Mouse (Mus musculus): Measurements from ENCODE around the gene Pigl. TPM values are rescaled to one million over a fixed set of nuclear protein-coding genes. Genes with fewer than 3 reads are reported as not detected.
"Not testable (repeated sequence)": the region's sequence is repeated elsewhere in the genome, so short reads cannot be mapped to it uniquely, and the experiment has no call there.

Pigl gene
- polyA plus RNA-seq, 1 experiment from 2014 or later, result 10.7 TPM

DNA sequence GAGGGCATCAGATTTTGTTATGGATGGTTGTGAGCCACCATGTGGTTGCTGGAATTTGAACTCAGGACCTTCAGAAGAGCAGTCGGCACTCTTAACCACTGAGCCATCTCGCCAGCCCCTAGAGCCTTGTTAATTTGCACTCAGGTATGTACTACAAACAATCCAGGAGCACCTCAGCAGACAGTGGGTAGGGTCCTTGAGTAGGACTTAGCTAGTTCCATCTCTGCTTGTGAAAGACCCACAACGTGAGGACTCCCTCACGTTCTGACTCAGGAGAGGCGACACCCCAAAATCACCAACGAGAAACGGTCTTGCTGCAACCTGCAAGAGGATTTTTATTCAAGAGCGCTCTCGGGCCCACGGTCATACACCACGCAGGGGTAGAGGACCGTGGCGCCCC, 50.1 kb downstream of the Pigl start:
- not testable (repeated sequence) for DNase-seq (ENCODE audit: low spot score); H3K4me3 ChIP-seq; H3K9me3 ChIP-seq; H3K4me1 ChIP-seq (replicated peaks); H3K27ac ChIP-seq; H3K27me3 ChIP-seq (ENCODE audit: insufficient read depth, poor library complexity, severe bottlenecking)
- 98% methylated on average over 13 of the region's 13 CpGs for WGBS
- peaks cover 22% of the 10 kb centered on the region; the same call in 1 of the 2 replicates for H3K36me3 ChIP-seq

DNA sequence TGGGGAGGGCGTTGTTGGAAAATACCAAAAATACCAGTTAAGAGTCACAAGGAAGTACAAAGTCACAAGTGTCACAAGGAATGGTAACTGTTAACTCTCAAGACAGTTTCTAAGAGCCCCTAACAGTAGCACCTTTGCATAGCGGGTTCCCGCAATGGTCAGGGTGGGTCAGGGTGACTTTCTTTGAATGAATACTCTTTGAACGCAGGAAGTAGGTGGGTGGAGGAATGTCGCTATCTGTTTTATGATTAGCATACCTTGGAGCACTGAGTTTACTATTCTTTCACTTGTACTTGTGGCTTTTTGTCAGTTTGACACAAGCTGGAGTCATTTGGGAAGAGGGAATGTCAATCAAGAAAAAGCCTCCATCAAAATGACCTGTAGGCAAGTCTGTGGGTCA, 50.6 kb downstream of the Pigl start:
- H3K36me3 ChIP-seq, result peaks cover 25% of the 10 kb centered on the region; the same call in 1 of the 2 replicates
- not testable (repeated sequence) for H3K9me3 ChIP-seq; H3K4me3 ChIP-seq; DNase-seq (ENCODE audit: low spot score); H3K27me3 ChIP-seq (ENCODE audit: insufficient read depth, poor library complexity, severe bottlenecking); H3K27ac ChIP-seq; H3K4me1 ChIP-seq (replicated peaks)
- WGBS, result 95% methylated on average over 5 of the region's 5 CpGs

DNA sequence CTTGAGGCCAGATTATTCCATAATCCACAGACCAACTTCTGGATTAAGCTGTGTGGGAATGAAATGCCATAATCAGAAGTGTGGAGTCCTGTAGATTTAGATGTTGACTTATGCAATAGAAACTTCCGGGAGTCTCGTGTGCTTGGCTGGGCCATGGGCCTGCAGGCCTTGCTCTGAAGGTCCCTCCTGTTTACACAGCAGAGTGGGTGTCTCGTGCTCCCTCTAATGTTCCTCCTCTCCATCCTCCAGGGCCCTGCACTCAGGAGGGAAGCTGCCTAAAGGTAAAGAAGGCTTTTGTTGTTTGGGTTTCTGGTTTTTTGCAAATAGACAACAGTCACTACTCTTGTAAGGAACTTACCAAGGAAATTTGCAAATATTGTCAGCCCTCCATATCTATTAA, 51.3 kb downstream of the Pigl start:
- peaks cover 9% of the 10 kb centered on the region for H3K4me1 ChIP-seq (replicated peaks)
- H3K27me3 ChIP-seq (ENCODE audit: insufficient read depth, poor library complexity, severe bottlenecking), result no peaks in the 10 kb centered on the region
- no peak overlapping the region for H3K27ac ChIP-seq
- no peaks in the 10 kb centered on the region for H3K9me3 ChIP-seq
- peaks cover 25% of the 10 kb centered on the region; the same call in 1 of the 2 replicates for H3K36me3 ChIP-seq
- no peak for DNase-seq (ENCODE audit: low spot score)
- WGBS, result 82% methylated on average over 3 of the region's 3 CpGs
- no peak overlapping the region for H3K4me3 ChIP-seq

DNA sequence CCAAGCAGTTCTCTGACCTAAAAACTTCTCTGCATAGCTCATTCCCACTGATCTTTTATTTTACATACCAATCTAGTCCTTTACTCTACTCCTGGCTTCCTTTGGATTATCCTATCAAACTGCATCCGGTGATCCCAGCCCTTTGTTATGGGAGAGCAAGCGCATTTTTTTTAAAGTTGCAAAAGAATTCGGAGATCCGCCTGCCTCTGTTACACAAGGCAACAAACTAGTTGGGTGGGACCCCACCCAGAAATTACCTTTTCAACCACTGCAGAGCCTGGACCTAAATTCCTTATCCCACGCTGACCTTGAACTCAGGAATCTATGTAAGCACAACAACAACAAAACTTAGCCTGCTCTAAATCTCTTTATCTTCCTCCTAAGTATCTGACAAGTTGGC, 52.7 kb downstream of the Pigl start:
- Histone ChIP-seq H3K4me3 (no peak overlapping the region), H3K4me1 (replicated peaks) (peaks cover 9% of the 10 kb centered on the region), H3K9me3 (no peaks in the 10 kb centered on the region), H3K36me3 (peaks cover 18% of the 10 kb centered on the region; the same call in 1 of the 2 replicates), H3K27ac (no peak overlapping the region), H3K27me3 (ENCODE audit: insufficient read depth, poor library complexity, severe bottlenecking) (no peaks in the 10 kb centered on the region)
- 86% methylated on average over 5 of the region's 5 CpGs for WGBS
- DNase-seq (ENCODE audit: low spot score), result no peak

DNA sequence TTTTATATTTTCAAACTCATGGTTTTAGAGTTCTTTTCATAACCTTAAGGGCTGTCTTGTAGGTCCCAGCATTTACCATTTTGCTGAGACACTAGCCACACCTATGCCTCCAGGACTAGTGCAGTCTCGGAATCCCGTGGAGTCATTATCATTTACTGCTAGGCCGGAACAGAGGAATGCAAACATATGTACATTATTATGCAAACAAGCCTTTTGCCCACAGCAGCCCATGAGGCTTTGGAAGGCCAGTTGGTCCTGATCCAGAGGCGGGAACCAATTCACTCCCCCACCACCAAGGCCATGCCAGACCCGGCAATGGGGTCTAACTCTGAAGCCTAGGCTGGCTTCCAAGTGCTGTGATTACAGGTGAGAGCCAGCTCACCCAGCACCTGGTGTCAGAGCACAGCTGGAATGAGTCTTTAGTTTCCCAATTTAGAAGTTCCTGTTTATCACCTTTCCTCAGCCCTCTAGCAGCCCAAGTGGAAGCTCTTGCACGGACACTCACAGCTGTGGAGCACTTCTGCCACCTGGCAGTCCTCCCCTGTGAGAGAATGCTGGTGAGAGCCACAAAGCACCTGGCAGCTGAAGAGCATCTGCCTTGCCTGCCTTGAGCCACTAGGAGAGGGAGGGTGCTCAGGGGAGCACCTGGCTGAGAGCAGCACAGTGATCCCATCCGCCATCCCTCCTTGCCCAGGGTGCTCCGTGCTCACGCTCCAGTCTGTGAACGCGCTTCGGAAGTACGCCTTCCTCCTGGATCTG, 53.4 kb downstream of the Pigl start:
- Histone ChIP-seq H3K4me3 (no peak overlapping the region), H3K27ac (no peak overlapping the region; the same call in 1 of the 2 replicates), H3K27me3 (ENCODE audit: insufficient read depth, poor library complexity, severe bottlenecking) (no peaks in the 10 kb centered on the region), H3K4me1 (replicated peaks) (peaks cover 9% of the 10 kb centered on the region), H3K36me3 (peaks cover 18% of the 10 kb centered on the region; the same call in 1 of the 2 replicates), H3K9me3 (no peaks in the 10 kb centered on the region)
- DNase-seq (ENCODE audit: low spot score), result no peak
- 81% methylated on average over 13 of the region's 13 CpGs for WGBS

DNA sequence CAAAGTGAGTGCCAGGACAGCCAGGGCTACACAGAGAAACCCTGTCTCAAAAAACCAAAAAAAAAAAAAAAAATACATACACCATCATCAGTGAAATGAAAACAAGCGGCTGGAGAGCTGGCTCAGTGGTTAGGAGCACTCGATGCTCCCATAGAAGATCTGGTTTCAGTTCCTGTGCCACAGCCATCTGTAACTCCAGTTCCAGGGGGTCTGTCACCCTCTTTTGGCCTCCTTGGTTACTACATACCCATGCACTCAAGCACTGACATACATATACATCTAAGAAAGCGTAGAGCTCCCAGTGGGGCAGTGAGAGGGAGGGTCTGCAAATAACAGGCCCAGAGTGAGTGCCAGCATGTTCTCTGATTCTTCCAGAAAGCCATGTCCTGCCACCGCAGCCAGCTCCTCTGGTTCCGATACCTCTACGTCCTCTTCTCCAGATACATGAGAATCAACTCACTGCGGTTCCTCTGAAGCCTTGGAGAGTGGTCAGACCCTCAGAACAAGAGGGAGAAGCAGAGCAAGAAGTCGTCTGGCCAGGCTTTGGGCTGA, 54.3 kb downstream of the Pigl start:
- H3K27ac ChIP-seq, result no peak overlapping the region
- H3K9me3 ChIP-seq, result no peaks in the 10 kb centered on the region
- no peak for DNase-seq (ENCODE audit: low spot score)
- H3K27me3 ChIP-seq (ENCODE audit: insufficient read depth, poor library complexity, severe bottlenecking), result no peaks in the 10 kb centered on the region
- peaks cover 18% of the 10 kb centered on the region; the same call in 1 of the 2 replicates for H3K36me3 ChIP-seq
- H3K4me1 ChIP-seq (replicated peaks), result peaks cover 9% of the 10 kb centered on the region
- WGBS, result 86% methylated on average over 8 of the region's 8 CpGs
- no peak overlapping the region for H3K4me3 ChIP-seq

DNA sequence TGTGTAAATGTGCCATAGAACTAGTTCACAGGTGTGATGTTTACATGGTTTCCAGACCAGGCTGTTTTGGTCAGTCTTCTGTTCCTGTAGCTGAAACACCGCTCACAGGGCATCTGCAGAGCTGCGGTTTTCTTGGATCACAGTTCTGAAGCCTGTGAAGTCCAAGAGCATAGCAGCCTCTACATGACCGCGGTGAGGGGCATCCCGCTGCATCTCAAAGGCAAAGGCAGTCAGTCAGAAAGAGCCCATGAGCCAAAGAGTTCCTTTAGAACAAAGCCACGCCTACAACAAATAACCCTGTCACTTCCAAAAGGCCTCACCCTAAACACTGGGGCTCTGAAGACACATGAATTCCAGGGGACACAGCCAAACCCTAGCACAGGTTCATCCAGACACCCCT, 55.1 kb downstream of the Pigl start:
- peaks cover 18% of the 10 kb centered on the region; the same call in 1 of the 2 replicates for H3K36me3 ChIP-seq
- no peak overlapping the region for H3K27ac ChIP-seq
- WGBS, result 72% methylated on average over 6 of the region's 6 CpGs

DNA sequence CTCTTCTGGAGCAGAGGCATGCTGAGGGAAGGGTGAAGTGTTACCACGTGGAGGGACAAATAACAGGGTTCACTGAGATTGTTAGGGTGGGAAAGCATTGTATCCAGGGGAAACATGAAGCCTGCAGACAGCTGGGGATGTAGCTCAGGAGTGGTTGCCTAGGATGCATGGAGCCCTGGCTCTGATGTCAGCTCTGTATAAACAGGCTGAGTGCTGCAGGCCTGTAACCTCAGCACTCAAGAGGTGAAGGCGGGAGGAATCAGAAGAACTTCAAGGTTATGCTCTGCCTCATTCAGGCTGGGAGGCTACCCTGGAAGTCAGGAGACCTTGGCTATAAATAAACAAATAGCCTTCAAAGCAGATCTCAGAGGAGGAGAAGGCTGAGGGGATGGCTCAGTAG, 60.7 kb downstream of the Pigl start:
- Histone ChIP-seq H3K27ac (no peak overlapping the region), H3K4me1 (replicated peaks) (peaks cover 6% of the 10 kb centered on the region), H3K27me3 (ENCODE audit: insufficient read depth, poor library complexity, severe bottlenecking) (no peaks in the 10 kb centered on the region), H3K9me3 (no peaks in the 10 kb centered on the region), H3K36me3 (no peaks in the 10 kb centered on the region), H3K4me3 (no peak overlapping the region)
- peak; percentile 51 for DNase-seq (ENCODE audit: low spot score)
- WGBS, result 20% methylated on average over 2 of the region's 2 CpGs

More for the DNA sequence above, 55.1 kb downstream of the Pigl start:
- no peaks in the 10 kb centered on the region for H3K27me3 ChIP-seq (ENCODE audit: insufficient read depth, poor library complexity, severe bottlenecking)
- no peaks in the 10 kb centered on the region for H3K9me3 ChIP-seq
- peaks cover 9% of the 10 kb centered on the region for H3K4me1 ChIP-seq (replicated peaks)
- H3K4me3 ChIP-seq, result no peak overlapping the region
- DNase-seq (ENCODE audit: low spot score), result no peak

DNA sequence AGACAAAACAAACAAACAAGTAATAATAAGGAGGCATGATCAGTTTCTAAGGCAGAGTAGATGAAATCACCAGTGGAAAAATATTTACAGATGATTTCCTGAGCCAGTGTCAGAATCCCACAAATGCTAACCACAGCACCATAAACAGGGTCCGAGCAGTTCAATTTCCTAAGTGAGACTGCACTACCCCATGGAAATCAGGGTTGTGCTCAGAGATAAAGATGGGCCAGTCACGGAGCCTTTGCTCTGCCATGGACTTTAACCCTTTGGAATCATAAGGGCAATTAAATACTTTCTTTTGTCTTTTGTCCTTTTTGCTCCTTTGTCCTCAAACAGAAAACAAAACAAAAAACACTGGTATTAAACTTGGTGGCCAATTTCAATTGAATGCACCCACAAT, 64.0 kb downstream of the Pigl start:
- Histone ChIP-seq H3K4me3 (no peak overlapping the region), H3K27me3 (ENCODE audit: insufficient read depth, poor library complexity, severe bottlenecking) (no peaks in the 10 kb centered on the region), H3K4me1 (replicated peaks) (peaks cover 6% of the 10 kb centered on the region), H3K27ac (no peak overlapping the region), H3K36me3 (peaks cover 17% of the 10 kb centered on the region; the same call in 1 of the 2 replicates), H3K9me3 (no peaks in the 10 kb centered on the region)
- WGBS, result 78% methylated on average over 2 of the region's 2 CpGs
- DNase-seq (ENCODE audit: low spot score), result no peak

DNA sequence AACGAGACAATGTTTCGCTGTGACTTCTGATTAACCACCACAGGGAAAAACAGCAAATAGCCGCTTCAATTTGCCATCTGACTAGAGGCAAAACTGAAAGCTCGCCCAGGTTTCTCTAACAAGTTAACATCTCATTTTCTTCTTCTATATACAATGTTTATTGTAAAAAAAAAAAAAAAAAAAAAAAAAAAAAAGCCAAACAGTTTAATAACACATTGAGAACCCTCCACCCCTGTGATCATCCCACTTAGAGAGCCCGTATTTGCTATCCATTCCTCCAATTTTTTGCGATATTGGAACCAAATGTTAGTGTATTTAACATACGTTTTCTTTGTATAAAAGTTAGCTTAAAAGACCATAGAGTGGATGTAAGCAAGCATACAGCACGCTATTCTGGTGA, 78.8 kb downstream of the Pigl start:
- 90% methylated on average over 8 of the region's 8 CpGs for WGBS
- no peak overlapping the region for H3K4me3 ChIP-seq
- H3K27ac ChIP-seq, result no peak overlapping the region

DNA sequence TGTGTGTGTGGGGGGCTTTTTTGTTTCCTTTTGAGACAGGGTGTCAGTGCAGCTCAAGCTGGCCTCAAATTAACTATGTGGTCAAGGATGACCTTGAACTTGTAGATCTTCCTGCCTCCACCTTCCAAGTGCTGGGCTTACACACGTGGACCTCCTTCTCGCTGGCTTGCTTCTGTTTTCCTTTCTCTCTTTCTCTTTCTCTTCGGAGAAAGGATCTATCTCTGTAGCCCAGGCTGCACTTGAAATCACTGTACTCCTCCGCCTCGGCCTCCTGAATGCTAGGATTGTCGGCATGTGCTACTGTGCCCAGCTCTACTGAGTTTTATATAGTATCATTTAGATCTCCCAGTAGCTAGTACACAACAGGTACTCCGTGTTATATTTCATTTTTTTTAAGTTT, 79.3 kb downstream of the Pigl start:
- Histone ChIP-seq H3K36me3 (peaks cover 7% of the 10 kb centered on the region; the same call in 1 of the 2 replicates), H3K9me3 (no peaks in the 10 kb centered on the region), H3K4me1 (replicated peaks) (peaks cover 24% of the 10 kb centered on the region), H3K27me3 (ENCODE audit: insufficient read depth, poor library complexity, severe bottlenecking) (peaks cover 39% of the 10 kb centered on the region), H3K4me3 (peak overlapping the region; percentile 87), H3K27ac (peak overlapping the region; percentile 94; the same call in 1 of the 2 replicates)
- 39% methylated on average over 7 of the region's 7 CpGs for WGBS
- no peak for DNase-seq (ENCODE audit: low spot score)

More for the DNA sequence above, 78.8 kb downstream of the Pigl start:
- Histone ChIP-seq H3K27me3 (ENCODE audit: insufficient read depth, poor library complexity, severe bottlenecking) (peaks cover 39% of the 10 kb centered on the region), H3K36me3 (peaks cover 8% of the 10 kb centered on the region), H3K4me1 (replicated peaks) (peaks cover 24% of the 10 kb centered on the region), H3K9me3 (no peaks in the 10 kb centered on the region)
- no peak for DNase-seq (ENCODE audit: low spot score)

DNA sequence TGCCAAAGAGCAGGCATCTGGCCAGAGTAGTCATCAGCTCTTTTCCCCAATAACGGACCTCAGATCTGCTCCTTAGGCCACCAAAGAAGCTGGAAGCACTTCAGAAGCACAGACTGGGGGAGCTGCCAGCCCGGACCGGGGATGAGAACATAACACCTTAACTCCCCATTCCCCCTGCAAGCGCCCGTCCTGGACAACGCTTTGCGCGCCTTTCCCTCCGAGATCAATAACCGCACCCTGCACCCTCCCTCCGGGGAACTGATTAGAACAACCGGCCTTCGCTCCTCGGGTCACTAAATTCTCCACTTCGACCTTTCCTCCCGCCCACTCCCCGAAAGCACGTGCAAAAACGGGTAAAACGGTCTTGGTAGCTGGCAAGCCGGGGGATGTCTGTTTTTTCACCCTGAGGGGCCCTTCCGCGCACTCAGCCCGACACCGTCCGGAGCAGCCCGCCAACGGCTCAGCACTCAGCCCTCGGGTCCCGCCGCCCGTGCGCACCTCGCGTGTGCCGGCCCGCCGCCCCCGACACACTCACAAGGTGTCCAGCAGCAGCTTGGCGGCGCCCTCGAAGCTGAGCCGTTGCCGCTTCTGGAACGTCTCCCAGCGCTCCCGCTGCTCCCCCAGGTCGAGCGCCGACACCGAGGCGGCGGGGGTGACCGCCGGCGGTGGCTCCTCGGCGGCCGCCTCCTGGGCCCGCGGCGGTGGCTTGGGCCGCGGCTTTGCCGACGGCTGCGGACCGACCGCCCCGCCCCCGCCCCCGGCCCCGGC, 80.2 kb downstream of the Pigl start:
- Histone ChIP-seq H3K27me3 (ENCODE audit: insufficient read depth, poor library complexity, severe bottlenecking) (peaks cover 39% of the 10 kb centered on the region), H3K36me3 (peaks cover 7% of the 10 kb centered on the region; the same call in 1 of the 2 replicates), H3K9me3 (no peaks in the 10 kb centered on the region), H3K27ac (peak overlapping the region; percentile 94), H3K4me1 (replicated peaks) (peaks cover 24% of the 10 kb centered on the region), H3K4me3 (peak overlapping the region; percentile 87)
- WGBS, result under 1% methylated on average over 73 of the region's 73 CpGs
- DNase-seq (ENCODE audit: low spot score), result peak; percentile 72
